Mouse (Mus musculus) B cell, adult 67 days (primary cell): ENCODE data around the gene Rab6b. TPM values are rescaled to one million over a fixed set of nuclear protein-coding genes. Genes with fewer than 3 reads are reported as not detected.

Experiments
- total RNA-seq, 2 experiments: library from RNA; stranded (reverse); gene quantifications; 4 replicates each; pipeline ENCODE4 v1.2.4; 2023

The Rab6b gene
- total RNA-seq, result under 1 TPM; 0.64 to 0.65 TPM

GRCm38 (mm10) chr9:103111621-103112470 is at the start of gene Rab6b:
Rab6b (plus strand) TSS chr9:103111787.

GRCm38 (mm10) chr9:103201561-103202260 is 90.1 kb downstream of the Rab6b start, which contains the start of gene Srprb:
Srprb (minus strand) TSS chr9:103202137.

GRCm38 (mm10) chr9:103230151-103230951 is 118.8 kb downstream of the Rab6b start, which contains the start of the genes Gm20425 and Trf:
Gm20425 (minus strand) TSS chr9:103230307.
Trf (minus strand) TSS chr9:103230444.

Other genes with a start within 250 kb of the Rab6b start
- gene Slco2a1, start 123.1 kb upstream of the Rab6b start, total RNA-seq, result under 1 TPM; 0.12 to 0.15 TPM
- gene Srprb, start 90.3 kb downstream of the Rab6b start, total RNA-seq, result 10 to 100 TPM; 20.2 to 20.6 TPM
- gene Gm20425, start 118.5 kb downstream of the Rab6b start, total RNA-seq, result under 1 TPM in 1 of 2 experiments, not detected in 1; 0.81 TPM
- gene Trf, start 118.7 kb downstream of the Rab6b start, total RNA-seq, result 1 to 10 TPM; 4.7 to 9.5 TPM
- not detected for gene 1300017J02Rik, start 193.3 kb downstream of the Rab6b start, total RNA-seq
- gene Topbp1, start 193.4 kb downstream of the Rab6b start, total RNA-seq, result 10 to 100 TPM; 85.9 to 89.6 TPM